ENCODE assay signal across 14 mouse cellular contexts in genomic region chr6:37195766-37196165, GRCm38 (mm10).
"Had no signal": no experiment of that assay in that cellular context is flagged by ENCODE, and none has a peak within 500 bp of the region (broad histone marks: within the 10 kb centered on the region; RNA-seq: fewer than 3 reads in every experiment).

No protein-coding gene starts in this region.

- DNase-seq: kidney, postnatal 14 days; lung, embryonic 14.5 days; lung, postnatal 10 days; lung, postnatal 4 days; midbrain, embryonic 14.5 days; right cerebral cortex, adult 18-20 months; right cerebral cortex, postnatal 25 days; thymus, postnatal 36 days had no signal

- H3K36me3 ChIP-seq: kidney, embryonic 15.5 days; limb, embryonic 15.5 days; liver, embryonic 12.5 days; midbrain, embryonic 10.5 days; neural tube, embryonic 15.5 days had no signal

- ATAC-seq: liver, embryonic 12.5 days had no signal

- H3K4me3 ChIP-seq: kidney, embryonic 15.5 days; limb, embryonic 15.5 days; liver, embryonic 12.5 days; midbrain, embryonic 10.5 days; myocyte; neural tube, embryonic 15.5 days had no signal

- H3K27ac ChIP-seq: kidney, embryonic 15.5 days; limb, embryonic 15.5 days; liver, embryonic 12.5 days; midbrain, embryonic 10.5 days; neural tube, embryonic 15.5 days had no signal

- H3K9me3 ChIP-seq: kidney, embryonic 15.5 days; limb, embryonic 15.5 days; liver, embryonic 12.5 days; midbrain, embryonic 10.5 days; neural tube, embryonic 15.5 days had no signal

- H3K9ac ChIP-seq: kidney, embryonic 15.5 days; limb, embryonic 15.5 days; liver, embryonic 12.5 days; lung, embryonic 14.5 days; neural tube, embryonic 15.5 days had no signal

- H3K4me1 ChIP-seq: liver, embryonic 12.5 days; midbrain, embryonic 10.5 days had no signal

- H3K4me2 ChIP-seq: kidney, embryonic 15.5 days; limb, embryonic 15.5 days; liver, embryonic 12.5 days; lung, embryonic 14.5 days; neural tube, embryonic 15.5 days had no signal

- H3K27me3 ChIP-seq: kidney, embryonic 15.5 days; limb, embryonic 15.5 days; liver, embryonic 12.5 days; neural tube, embryonic 15.5 days had no signal
